Mouse (Mus musculus) heart, embryonic 12.5 days (tissue): ENCODE data around the gene Rnf113a1. TPM values are rescaled to one million over a fixed set of nuclear protein-coding genes. Genes with fewer than 3 reads are reported as not detected.
"Not testable (repeated sequence)": the region's sequence is repeated elsewhere in the genome, so short reads cannot be mapped to it uniquely, and the experiment has no call there.

Experiments used
- ATAC-seq: fragments of 200-750 bp; cut with Nextera tagmentation; 2 replicates; pipeline ENCODE4 v1.8.0; 2017; ENCODE audit warnings: moderate TSS enrichment, moderate library complexity; ENCODE audit not compliant: insufficient number of reproducible peaks, low FRiP score
- H3K27ac ChIP-seq: fragments of 300-500 bp; sonication (generic); 2 replicates; pipeline ENCODE4 v1.5.1; 2016; ENCODE audit warnings: mild to moderate bottlenecking, moderate library complexity; ENCODE audit not compliant: poor library complexity, severe bottlenecking
- H3K27me3 ChIP-seq: fragments of 300-500 bp; sonication (generic); replicated peaks from 2 replicates; pipeline ENCODE4 v1.6.1; 2016; ENCODE audit warnings: mild to moderate bottlenecking, moderate library complexity
- H3K36me3 ChIP-seq: fragments of 300-500 bp; sonication (generic); 2 replicates; pipeline ENCODE4 v1.6.1; 2016; ENCODE audit warnings: mild to moderate bottlenecking, moderate library complexity
- H3K4me1 ChIP-seq: fragments of 300-500 bp; sonication (generic); replicated peaks from 2 replicates; pipeline ENCODE4 v1.6.1; 2016; ENCODE audit warnings: mild to moderate bottlenecking
- H3K4me2 ChIP-seq: fragments of 300-500 bp; sonication (generic); 2 replicates; pipeline ENCODE4 v1.6.1; 2016; ENCODE audit warnings: mild to moderate bottlenecking, moderate library complexity
- H3K4me3 ChIP-seq: fragments of 300-500 bp; sonication (generic); 2 replicates; pipeline ENCODE4 v1.5.1; 2016; ENCODE audit warnings: mild to moderate bottlenecking
- H3K9ac ChIP-seq: fragments of 300-500 bp; sonication (generic); 2 replicates; pipeline ENCODE4 v1.6.1; 2016; ENCODE audit warnings: mild to moderate bottlenecking, moderate library complexity
- H3K9me3 ChIP-seq: fragments of 300-500 bp; sonication (generic); replicated peaks from 2 replicates; pipeline ENCODE4 v1.6.1; 2016; ENCODE audit warnings: mild to moderate bottlenecking, moderate library complexity
- WGBS: fragments of 180-500 bp; shearing (Covaris S2); methylation state at CpG from one replicate; pipeline ENCODE4 v1.1.7; 2016; 5-methylcytosine and 5-hydroxymethylcytosine counted together
- polyA plus RNA-seq: library from polyadenylated mRNA; unstranded; fragments of >200 nt; fragmentation: Nextera tagmentation; extraction: Ambion mirVana; gene quantifications from 2 replicates; pipeline ENCODE4 v1.2.1, GENCODE M21; 2016

Gene Rnf113a1
- polyA plus RNA-seq: 7.5 and 7.7 TPM in 2 replicates

GRCm38 (mm10) chrX:37191105-37191743 lies at the start of gene Rnf113a1, which contains the start of gene Ndufa1:
Rnf113a1 (plus strand) TSS chrX:37191245.
Ndufa1 (minus strand) TSS chrX:37191163.
- H3K27ac ChIP-seq: peak within 1 kb of the TSS; percentile 54; the same call in 1 of the 2 replicates
- H3K36me3 ChIP-seq: no peaks in the 10 kb centered on the region

DNA sequence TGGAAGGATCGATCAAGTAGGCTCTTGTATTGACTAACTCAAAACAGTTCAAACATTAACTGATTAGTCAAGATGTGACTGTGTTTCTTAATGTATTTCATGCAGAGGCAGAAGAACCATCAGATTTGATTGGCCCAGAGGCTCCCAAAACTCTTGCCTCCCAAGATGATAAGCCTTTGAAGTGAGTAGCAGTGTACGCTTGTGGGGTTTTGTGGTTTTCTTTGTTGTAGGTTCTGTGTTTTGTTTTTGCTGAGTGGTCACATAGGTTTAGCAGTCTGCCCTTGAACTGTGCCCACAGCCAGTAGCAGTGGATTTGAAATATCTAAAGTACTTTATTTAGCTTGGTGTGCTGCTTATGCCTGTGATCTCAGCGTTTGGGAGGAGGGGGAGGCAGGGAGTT lies 49.3 kb upstream of the Rnf113a1 start:
- 73% methylated on average over 3 of the region's 3 CpGs for WGBS

More at GRCm38 (mm10) chrX:37191105-37191743, at the start of gene Rnf113a1, which contains the start of gene Ndufa1:
- ATAC-seq: peak; percentile 86
- Histone ChIP-seq H3K4me2 (peak within 1 kb of the TSS; percentile 81), H3K27me3 (no peaks in the 10 kb centered on the region), H3K9me3 (no peaks in the 10 kb centered on the region), H3K9ac (peak within 1 kb of the TSS; percentile 77), H3K4me1 (no peaks in the 10 kb centered on the region), H3K4me3 (peak within 1 kb of the TSS; percentile 72)
- 15% methylated on average over 62 of the region's 63 CpGs for WGBS

DNA sequence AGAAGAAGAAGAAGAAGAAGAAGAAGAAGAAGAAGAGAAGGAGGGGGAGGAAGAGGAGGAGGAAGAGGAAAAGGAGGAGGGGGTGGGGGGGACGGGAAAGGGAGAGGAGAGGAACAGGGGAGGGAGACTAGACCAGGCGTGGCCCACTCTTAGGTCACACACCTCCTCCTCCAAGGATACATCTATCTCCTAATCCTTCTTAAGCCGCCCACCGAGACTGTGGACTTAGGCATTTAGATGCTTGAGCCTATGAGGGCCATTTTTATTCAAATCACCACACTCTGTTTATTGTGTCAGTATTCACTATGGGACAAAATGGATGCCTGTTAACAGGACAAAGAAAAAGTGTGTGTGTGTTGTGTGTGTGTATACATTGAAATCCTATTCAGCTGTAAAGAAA lies 46.5 kb upstream of the Rnf113a1 start:
- not testable (repeated sequence) for H3K4me1 ChIP-seq, H3K4me3 ChIP-seq, H3K27me3 ChIP-seq, ATAC-seq, H3K27ac ChIP-seq, H3K9me3 ChIP-seq, H3K9ac ChIP-seq, H3K4me2 ChIP-seq
- no CpG with 5 or more reads among the region's 4 CpGs for WGBS
- peaks cover 15% of the 10 kb centered on the region for H3K36me3 ChIP-seq

More for the DNA sequence above, 49.3 kb upstream of the Rnf113a1 start:
- Histone ChIP-seq H3K27ac (no peak overlapping the region), H3K9ac (no peak overlapping the region), H3K4me2 (no peak overlapping the region), H3K9me3 (no peaks in the 10 kb centered on the region), H3K4me3 (no peak overlapping the region), H3K36me3 (peaks cover 34% of the 10 kb centered on the region), H3K27me3 (no peaks in the 10 kb centered on the region), H3K4me1 (no peaks in the 10 kb centered on the region)
- no peak for ATAC-seq

GRCm38 (mm10) chrX:37144954-37145353 lies 46.1 kb upstream of the Rnf113a1 start:
- 96% methylated on average over 2 of the region's 2 CpGs for WGBS
- Histone ChIP-seq H3K4me1 (no peaks in the 10 kb centered on the region), H3K27me3 (no peaks in the 10 kb centered on the region), H3K9ac (no peak overlapping the region), H3K27ac (no peak overlapping the region), H3K4me3 (no peak overlapping the region), H3K9me3 (no peaks in the 10 kb centered on the region), H3K36me3 (peaks cover 15% of the 10 kb centered on the region), H3K4me2 (no peak overlapping the region)
- no peak for ATAC-seq

DNA sequence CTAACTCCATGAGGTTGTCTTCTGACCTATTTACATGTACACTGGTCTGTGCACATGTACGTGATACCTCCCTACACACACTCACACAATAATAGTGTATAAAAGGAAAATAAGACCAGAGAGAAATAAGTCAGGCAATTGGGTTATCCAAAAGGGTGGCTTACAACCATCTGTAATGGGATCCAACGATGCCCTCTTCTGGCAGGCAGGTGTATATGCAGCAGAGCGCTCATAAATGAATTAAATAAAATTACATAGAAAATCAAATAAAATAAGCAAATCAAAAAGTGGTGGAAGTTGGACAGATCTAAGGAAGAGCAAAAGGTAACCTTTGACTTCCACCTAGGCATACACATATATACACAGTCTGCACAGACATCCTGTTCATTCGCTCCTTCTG lies 33.2 kb upstream of the Rnf113a1 start:
- H3K4me2 ChIP-seq: no peak overlapping the region
- H3K27ac ChIP-seq: no peak overlapping the region
- H3K9ac ChIP-seq: no peak overlapping the region
- H3K9me3 ChIP-seq: no peaks in the 10 kb centered on the region
- no peak for ATAC-seq
- H3K27me3 ChIP-seq: no peaks in the 10 kb centered on the region
- peaks cover 22% of the 10 kb centered on the region for H3K36me3 ChIP-seq
- WGBS: 52% methylated on average over 4 of the region's 4 CpGs
- H3K4me3 ChIP-seq: no peak overlapping the region
- no peaks in the 10 kb centered on the region for H3K4me1 ChIP-seq

GRCm38 (mm10) chrX:37161169-37161568 lies 29.9 kb upstream of the Rnf113a1 start:
- WGBS: 61% methylated on average over 10 of the region's 10 CpGs
- Histone ChIP-seq H3K27ac (no peak overlapping the region), H3K27me3 (peaks cover 5% of the 10 kb centered on the region; the same call in 1 of the 2 replicates), H3K4me3 (no peak overlapping the region), H3K4me1 (no peaks in the 10 kb centered on the region), H3K9ac (no peak overlapping the region), H3K4me2 (no peak overlapping the region), H3K36me3 (0 out of 2 replicates have a peak, but pooled peaks cover under 1% of the 10 kb centered on the region), H3K9me3 (no peaks in the 10 kb centered on the region)
- ATAC-seq: no peak

DNA sequence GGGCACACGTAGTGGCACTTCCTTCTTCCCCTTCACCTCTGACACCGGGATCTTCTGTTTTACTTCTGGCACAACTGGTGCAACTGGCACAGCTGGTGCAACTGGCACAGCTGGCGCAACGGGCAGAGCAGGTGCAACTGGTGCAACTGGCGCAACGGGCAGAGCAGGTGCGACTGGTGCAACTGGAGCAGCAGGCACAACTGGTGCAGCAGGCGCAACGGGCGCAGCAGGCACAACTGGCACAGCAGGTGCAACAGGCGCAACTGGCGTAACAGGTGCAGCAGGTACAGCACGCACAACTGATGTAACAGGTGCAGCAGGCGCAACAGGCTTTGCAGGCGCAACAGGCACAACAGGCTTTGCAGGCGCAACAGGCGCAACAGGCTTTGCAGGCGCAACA lies 27.9 kb upstream of the Rnf113a1 start:
- Histone ChIP-seq H3K27me3 (peaks cover 5% of the 10 kb centered on the region; the same call in 1 of the 2 replicates), H3K4me3 (no peak overlapping the region)

DNA sequence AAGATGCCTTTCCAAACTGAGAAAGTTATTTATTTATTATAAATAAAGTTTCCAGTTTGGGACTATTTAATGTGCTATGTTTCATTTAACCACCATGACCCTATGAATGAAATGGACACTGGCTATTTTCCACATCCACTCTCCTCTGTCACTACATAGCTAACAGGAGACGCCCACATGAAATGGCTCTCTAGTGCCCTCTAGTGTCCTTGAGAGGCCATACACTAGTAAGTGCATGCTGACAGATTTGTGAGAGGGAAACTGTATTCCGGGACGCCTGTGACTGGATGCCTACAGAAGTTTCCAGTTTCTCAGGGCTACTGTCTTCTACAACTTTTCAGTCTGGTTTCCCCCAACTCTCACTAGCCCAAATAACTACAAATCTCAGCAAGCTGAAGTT lies 24.0 kb upstream of the Rnf113a1 start:
- peaks cover 5% of the 10 kb centered on the region; the same call in 1 of the 2 replicates for H3K27me3 ChIP-seq
- no peak overlapping the region for H3K9ac ChIP-seq
- no peak overlapping the region for H3K4me3 ChIP-seq
- H3K27ac ChIP-seq: no peak overlapping the region
- H3K36me3 ChIP-seq: no peaks in the 10 kb centered on the region
- WGBS: 26% methylated on average over 3 of the region's 3 CpGs
- no peak overlapping the region for H3K4me2 ChIP-seq
- ATAC-seq: no peak
- H3K9me3 ChIP-seq: no peaks in the 10 kb centered on the region
- no peaks in the 10 kb centered on the region for H3K4me1 ChIP-seq

More for the DNA sequence above, 27.9 kb upstream of the Rnf113a1 start:
- H3K9me3 ChIP-seq: no peaks in the 10 kb centered on the region
- no peak overlapping the region for H3K4me2 ChIP-seq
- 73% methylated on average over 18 of the region's 18 CpGs for WGBS
- ATAC-seq: no peak
- no peaks in the 10 kb centered on the region for H3K36me3 ChIP-seq
- H3K27ac ChIP-seq: no peak overlapping the region
- no peak overlapping the region for H3K9ac ChIP-seq
- no peaks in the 10 kb centered on the region for H3K4me1 ChIP-seq

DNA sequence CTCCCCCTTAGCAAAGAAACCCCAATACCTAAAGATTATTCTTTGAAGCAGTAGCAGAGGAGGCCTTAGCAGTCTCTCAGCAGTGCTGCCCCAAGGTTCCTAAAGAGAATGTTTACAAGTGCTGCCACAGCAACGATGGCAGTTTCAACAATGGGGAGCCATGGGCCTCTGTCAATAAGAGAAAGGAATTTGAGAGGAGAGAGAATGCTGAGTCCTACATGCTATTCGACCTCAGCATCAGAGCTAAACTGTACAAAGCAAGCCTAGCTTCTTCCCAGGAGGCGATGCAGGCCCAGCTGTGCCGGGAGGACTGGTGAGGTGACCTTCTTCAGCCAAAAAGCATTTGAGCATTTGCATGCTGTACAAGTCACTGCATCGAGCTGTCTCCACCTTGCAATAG lies 22.3 kb upstream of the Rnf113a1 start, which contains the start of gene Akap14:
Akap14 (minus strand) TSS at position 101 of the 400 bp plus-strand sequence.
- Histone ChIP-seq H3K27me3 (no peaks in the 10 kb centered on the region), H3K4me3 (no peak within 1 kb of the TSS), H3K27ac (no peak within 1 kb of the TSS), H3K4me2 (no peak within 1 kb of the TSS), H3K9ac (no peak within 1 kb of the TSS), H3K36me3 (no peaks in the 10 kb centered on the region), H3K4me1 (no peaks in the 10 kb centered on the region), H3K9me3 (no peaks in the 10 kb centered on the region)
- 56% methylated on average over 5 of the region's 5 CpGs for WGBS
- ATAC-seq: no peak

DNA sequence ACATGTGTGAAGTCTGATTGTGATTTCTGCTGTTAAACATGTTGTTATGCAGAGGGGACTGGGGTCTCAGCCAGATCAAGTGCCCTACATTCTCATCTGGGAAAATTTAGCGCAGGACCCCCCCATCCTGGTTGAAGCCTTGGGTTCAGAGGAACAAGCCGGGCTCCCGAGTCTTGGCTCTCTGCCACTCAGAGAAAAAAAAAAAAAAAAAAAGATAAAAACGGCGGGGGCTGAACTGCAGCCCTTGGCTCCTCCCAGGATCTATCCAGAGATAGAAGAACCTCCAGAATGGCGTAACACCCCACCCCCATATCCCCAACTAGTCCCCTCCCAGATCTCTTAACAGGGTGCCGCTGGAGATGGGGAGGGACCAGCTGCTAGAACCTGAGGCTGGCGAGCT lies 6.6 kb upstream of the Rnf113a1 start:
- H3K27me3 ChIP-seq, H3K36me3 ChIP-seq, H3K9ac ChIP-seq, H3K27ac ChIP-seq, ATAC-seq, H3K4me3 ChIP-seq, H3K9me3 ChIP-seq, H3K4me1 ChIP-seq: not testable (repeated sequence)
- peak overlapping the region; percentile 48 for H3K4me2 ChIP-seq
- WGBS: 39% methylated on average over 8 of the region's 8 CpGs

DNA sequence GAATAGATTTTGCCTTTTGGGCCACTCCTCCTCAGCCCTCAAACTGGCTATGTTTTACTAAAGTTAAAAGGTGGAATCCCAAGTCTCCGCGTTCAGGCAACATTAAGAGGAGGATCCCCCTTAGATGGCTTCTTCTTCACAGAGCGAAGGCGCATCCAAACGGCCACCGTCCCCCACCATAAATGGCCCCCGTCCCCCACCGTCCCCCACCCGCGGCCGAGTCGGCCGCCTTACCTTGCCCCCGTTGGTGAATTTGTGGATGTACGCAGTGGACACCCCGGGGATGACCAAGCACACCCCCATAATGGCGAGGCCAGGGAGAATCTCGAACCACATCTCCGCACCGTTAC lies 315 bp upstream of the Rnf113a1 start:
- Histone ChIP-seq H3K9me3 (no peaks in the 10 kb centered on the region), H3K27ac (no peak overlapping the region), H3K4me1 (no peaks in the 10 kb centered on the region), H3K4me2 (peak overlapping the region; percentile 81), H3K9ac (peak overlapping the region; percentile 77), H3K27me3 (no peaks in the 10 kb centered on the region), H3K36me3 (no peaks in the 10 kb centered on the region), H3K4me3 (peak overlapping the region; percentile 72)
- WGBS: 15% methylated on average over 20 of the region's 20 CpGs
- 0 out of 2 replicates have a peak, but pooled peaks have one; percentile 2 for ATAC-seq
